Mouse (Mus musculus) embryonic facial prominence, embryonic 10.5 days (tissue): ENCODE data around the gene Fam178b. TPM values are rescaled to one million over a fixed set of nuclear protein-coding genes. Genes with fewer than 3 reads are reported as not detected.

ENCODE experiments used
- DNase-seq: peaks from one replicate; pipeline ENCODE4 v3.0.0-alpha.2; 2017; ENCODE audit warnings: low spot score
- H3K27ac ChIP-seq: fragments of 300-500 bp; sonication (generic); replicated peaks from 2 replicates; pipeline ENCODE4 v1.5.1; 2016; ENCODE audit warnings: mild to moderate bottlenecking
- H3K27me3 ChIP-seq: fragments of 300-500 bp; sonication (generic); replicated peaks from 2 replicates; pipeline ENCODE4 v1.6.1; 2016; ENCODE audit warnings: low read depth, mild to moderate bottlenecking; ENCODE audit not compliant: poor library complexity, severe bottlenecking
- H3K36me3 ChIP-seq: fragments of 300-500 bp; sonication (generic); replicated peaks from 2 replicates; pipeline ENCODE4 v1.6.1; 2016; ENCODE audit warnings: mild to moderate bottlenecking, moderate library complexity
- H3K4me1 ChIP-seq: fragments of 300-500 bp; sonication (generic); 2 replicates; pipeline ENCODE4 v1.6.1; 2016
- H3K4me3 ChIP-seq: fragments of 300-500 bp; sonication (generic); 2 replicates; pipeline ENCODE4 v1.5.1; 2016; ENCODE audit warnings: mild to moderate bottlenecking, moderate library complexity
- H3K9me3 ChIP-seq: fragments of 300-500 bp; sonication (generic); 2 replicates; pipeline ENCODE4 v1.6.1; 2016; ENCODE audit warnings: mild to moderate bottlenecking
- WGBS: fragments of 180-500 bp; shearing (Covaris S2); methylation state at CpG from one replicate; pipeline ENCODE4 v1.1.7; 2016; 5-methylcytosine and 5-hydroxymethylcytosine counted together
- polyA plus RNA-seq: library from polyadenylated mRNA; unstranded; fragments of >200 nt; fragmentation: Nextera tagmentation; extraction: Ambion mirVana; gene quantifications from 2 replicates; pipeline ENCODE4 v1.2.1, GENCODE M21; 2016

The Fam178b gene
- 0.57 and 0.65 TPM in 2 replicates for polyA plus RNA-seq

DNA sequence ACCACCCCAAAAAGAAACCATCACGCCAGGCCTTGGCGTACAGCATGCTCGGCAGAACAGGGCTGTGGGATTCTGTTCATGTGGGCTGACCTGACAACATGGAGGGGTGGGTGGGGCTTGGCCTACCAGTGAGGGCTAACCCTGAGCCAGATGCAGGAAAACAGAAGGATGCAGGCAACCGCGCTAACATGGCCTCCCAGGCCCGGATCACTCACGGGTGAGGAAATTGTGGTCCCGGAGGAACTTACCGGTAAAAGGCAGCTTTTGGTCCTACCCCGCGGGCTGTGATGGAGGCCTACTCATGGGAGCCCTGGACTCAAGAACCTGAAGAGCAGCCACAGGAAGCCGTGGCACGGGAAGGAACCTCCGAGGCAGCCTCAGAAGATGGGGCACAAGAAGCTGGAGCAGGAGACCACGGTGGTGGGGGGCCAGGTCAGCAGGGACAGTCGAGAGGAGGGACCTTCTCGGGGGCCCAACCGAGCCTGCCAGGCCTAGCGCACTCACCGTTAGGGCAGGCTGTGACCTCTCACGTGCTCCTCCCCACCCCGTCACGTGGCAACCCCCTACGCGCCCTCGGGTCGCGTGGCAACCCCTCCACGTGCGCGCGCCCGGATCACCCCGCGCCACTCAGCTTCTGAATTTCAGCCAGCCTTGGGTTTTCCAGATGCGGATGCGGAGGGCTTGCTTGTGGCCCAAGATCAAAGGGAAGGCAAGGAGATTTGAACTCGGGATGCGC lies at the start of gene Fam178b:
Fam178b (minus strand) TSS at position 564 of the 736 bp plus-strand sequence.
- no peaks in the 10 kb centered on the region for H3K36me3 ChIP-seq
- no peak within 1 kb of the TSS for H3K4me3 ChIP-seq
- WGBS: 92% methylated on average over 39 of the region's 39 CpGs
- no peaks in the 10 kb centered on the region for H3K9me3 ChIP-seq
- H3K4me1 ChIP-seq: peaks cover 16% of the 10 kb centered on the region
- no peak for DNase-seq
- no peaks in the 10 kb centered on the region for H3K27me3 ChIP-seq
- H3K27ac ChIP-seq: no peak within 1 kb of the TSS

DNA sequence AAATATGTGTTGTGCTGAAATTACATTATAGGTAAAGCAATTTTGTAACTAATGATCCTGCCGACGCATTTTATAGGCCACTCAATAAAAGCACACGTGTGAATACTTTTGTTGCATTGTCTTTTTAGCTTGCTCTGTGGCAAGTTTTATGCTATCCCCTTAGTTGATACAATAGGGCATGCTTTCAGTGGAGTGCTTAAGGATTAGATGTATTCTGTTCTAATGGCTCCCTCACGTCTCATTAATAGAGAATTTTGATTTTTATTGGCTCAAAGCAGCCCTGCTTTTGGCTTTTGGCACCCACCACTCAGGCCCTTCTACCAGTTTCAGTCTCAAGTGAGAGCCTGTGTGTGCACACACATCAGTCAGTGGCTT lies 41.1 kb upstream of the Fam178b start:
- H3K27me3 ChIP-seq: no peaks in the 10 kb centered on the region
- no peaks in the 10 kb centered on the region for H3K36me3 ChIP-seq
- H3K4me3 ChIP-seq: no peak overlapping the region
- H3K27ac ChIP-seq: 0 out of 2 replicates have a peak overlapping the region, but pooled peaks have one; percentile 15
- H3K9me3 ChIP-seq: no peaks in the 10 kb centered on the region
- 82% methylated on average over 4 of the region's 4 CpGs for WGBS
- peaks cover 14% of the 10 kb centered on the region for H3K4me1 ChIP-seq
- no peak for DNase-seq

DNA sequence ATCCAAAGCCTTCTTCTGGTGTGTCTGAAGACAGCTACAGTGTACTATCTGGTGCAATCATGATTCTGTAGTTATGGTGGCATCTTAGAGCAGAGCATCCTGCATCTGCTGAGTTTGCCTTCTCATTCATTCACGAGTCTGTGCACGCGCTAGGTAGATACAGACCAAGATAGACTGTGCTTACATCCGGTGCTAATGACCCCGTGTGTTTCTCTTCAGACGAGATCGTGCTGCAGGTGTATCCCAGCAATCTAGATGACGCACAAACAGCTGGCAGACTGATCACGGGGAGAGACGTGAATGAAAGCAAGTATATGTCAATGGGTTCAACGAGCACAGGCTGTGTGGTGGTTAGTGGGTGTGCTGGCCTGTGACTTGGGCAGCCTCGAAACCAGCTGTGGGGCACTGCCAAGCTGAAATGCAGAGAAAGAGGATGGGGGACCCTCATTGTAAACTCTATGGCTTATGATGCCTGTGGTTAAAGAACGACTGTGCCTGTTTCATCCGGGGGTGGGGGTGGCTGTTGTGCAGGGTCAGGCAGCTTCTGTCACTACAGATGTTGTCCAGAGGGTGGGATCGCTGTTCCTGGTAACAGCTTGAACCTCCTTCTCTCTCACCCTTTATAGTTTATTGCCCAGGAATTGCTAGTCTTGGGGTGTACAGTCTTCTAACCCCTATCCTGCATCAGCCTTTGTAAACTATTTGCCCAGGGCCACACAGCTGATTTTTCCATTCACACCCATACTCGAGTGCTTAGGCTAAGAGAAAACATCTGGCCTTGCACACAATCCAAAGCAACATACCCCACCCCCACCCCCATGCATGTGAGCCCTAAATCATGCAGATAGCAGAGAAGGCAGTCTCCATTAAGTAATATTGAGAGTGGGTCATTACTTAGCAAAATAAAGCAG lies 40.4 kb upstream of the Fam178b start:
- DNase-seq: peak; percentile 33
- Histone ChIP-seq H3K36me3 (no peaks in the 10 kb centered on the region), H3K27me3 (no peaks in the 10 kb centered on the region), H3K4me3 (no peak overlapping the region), H3K4me1 (peaks cover 14% of the 10 kb centered on the region), H3K27ac (no peak overlapping the region), H3K9me3 (no peaks in the 10 kb centered on the region)
- WGBS: 73% methylated on average over 16 of the region's 16 CpGs

DNA sequence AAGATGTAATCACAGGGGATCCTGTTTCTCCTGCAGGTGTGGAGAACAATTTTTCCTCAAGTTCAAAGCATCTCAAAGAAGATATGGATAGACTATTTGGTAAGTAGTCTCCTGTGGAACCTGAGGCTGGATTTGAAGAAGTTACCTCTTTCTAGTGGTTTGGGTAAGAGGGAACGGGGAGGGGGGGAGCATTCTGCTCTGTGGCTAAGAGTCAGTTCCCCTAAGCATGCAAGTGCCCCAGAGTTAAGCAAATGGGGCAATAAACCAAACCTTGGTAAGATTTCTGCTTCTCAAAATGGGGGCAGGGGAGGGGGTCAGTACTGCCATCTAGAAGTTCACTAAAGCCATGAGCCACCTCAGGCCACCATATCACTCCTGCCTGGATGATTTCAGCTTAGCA lies 35.8 kb upstream of the Fam178b start:
- Histone ChIP-seq H3K27ac (no peak overlapping the region), H3K36me3 (no peaks in the 10 kb centered on the region), H3K27me3 (no peaks in the 10 kb centered on the region), H3K4me1 (peaks cover 9% of the 10 kb centered on the region), H3K4me3 (no peak overlapping the region), H3K9me3 (no peaks in the 10 kb centered on the region)
- whole genome bisulfite sequencing: 92% methylated on average over 1 of the region's 1 CpGs
- DNase-seq: no peak

DNA sequence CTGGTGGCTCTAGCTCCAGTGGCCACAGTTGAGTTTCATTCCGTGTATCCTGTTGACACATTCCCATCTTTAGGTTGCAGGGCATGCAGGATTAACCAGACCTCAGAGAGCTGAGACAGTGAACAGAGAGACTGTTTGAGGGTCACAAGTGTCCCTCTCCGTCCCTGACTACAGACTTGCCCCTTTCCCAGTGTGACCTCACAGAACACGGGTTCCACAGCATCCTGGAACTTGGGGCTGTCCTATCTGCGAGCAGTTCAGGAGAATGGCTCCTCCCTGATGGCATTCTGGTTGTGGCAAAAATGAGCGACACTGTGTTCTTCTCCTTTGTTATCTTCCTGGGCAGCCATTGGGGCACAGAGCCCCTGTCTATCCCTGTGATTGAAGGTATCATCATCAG lies 31.3 kb upstream of the Fam178b start, which contains the start of gene Actr1b:
Actr1b (minus strand) TSS at position 112 of the 400 bp plus-strand sequence.
- no peak for DNase-seq
- no peak within 1 kb of the TSS for H3K4me3 ChIP-seq
- no peaks in the 10 kb centered on the region; the same call in 1 of the 2 replicates for H3K4me1 ChIP-seq
- no peaks in the 10 kb centered on the region for H3K36me3 ChIP-seq
- no peak within 1 kb of the TSS for H3K27ac ChIP-seq
- H3K27me3 ChIP-seq: no peaks in the 10 kb centered on the region
- no peaks in the 10 kb centered on the region for H3K9me3 ChIP-seq
- 82% methylated on average over 5 of the region's 5 CpGs for WGBS

DNA sequence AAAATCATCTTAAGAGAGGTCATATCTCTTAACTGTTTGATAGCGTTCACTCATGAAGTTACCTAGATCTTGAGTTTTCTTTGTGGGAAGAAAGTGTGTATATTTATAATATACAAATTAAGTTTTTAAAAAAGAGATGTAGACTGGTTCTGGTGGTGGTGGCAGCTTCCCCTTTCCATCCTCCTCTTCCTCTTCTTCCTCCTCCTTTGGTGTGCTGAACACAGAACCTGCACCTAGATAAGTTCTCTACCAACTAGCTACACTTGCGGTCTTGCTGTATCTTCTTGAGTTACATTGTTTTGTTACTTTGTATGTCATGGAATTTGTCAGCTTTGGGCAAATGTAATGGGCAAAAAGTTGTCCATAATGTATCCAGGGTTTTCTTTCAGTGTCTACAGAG lies 28.1 kb upstream of the Fam178b start:
- Histone ChIP-seq H3K36me3 (peaks cover 20% of the 10 kb centered on the region), H3K9me3 (no peaks in the 10 kb centered on the region), H3K4me3 (no peak overlapping the region), H3K27me3 (no peaks in the 10 kb centered on the region), H3K4me1 (peaks cover 17% of the 10 kb centered on the region), H3K27ac (no peak overlapping the region)
- DNase-seq: no peak
- 97% methylated on average over 2 of the region's 2 CpGs for WGBS

DNA sequence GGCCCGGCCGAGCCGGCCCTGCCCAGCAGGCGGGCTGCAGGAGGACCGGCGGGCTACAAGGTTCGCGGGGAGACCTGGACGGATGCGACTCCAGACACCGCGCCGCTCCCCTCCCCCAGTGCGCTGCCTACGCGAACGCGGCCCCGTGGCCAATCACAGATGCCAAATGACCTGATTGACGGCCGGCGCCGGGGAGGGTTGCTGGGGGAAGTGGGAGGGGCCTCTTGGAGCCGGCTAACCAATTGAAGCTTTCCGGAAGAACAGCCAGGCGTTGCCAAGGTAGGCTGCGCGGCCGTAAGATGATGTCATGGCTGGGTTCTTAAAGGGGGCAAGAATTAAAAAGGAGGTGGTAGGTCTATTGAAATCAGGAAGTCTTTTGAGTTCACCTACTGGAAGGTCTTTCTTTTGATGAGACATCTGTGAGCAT lies 26.9 kb upstream of the Fam178b start, which contains the start of gene 4933424G06Rik:
4933424G06Rik (plus strand) TSS at position 296 of the 427 bp plus-strand sequence.
- Histone ChIP-seq H3K9me3 (no peaks in the 10 kb centered on the region), H3K27ac (peak within 1 kb of the TSS; percentile 94), H3K4me3 (peak within 1 kb of the TSS; percentile 88), H3K27me3 (no peaks in the 10 kb centered on the region), H3K4me1 (peaks cover 17% of the 10 kb centered on the region), H3K36me3 (peaks cover 33% of the 10 kb centered on the region)
- 0% methylated on average over 29 of the region's 29 CpGs for WGBS
- DNase-seq: peak; percentile 99

DNA sequence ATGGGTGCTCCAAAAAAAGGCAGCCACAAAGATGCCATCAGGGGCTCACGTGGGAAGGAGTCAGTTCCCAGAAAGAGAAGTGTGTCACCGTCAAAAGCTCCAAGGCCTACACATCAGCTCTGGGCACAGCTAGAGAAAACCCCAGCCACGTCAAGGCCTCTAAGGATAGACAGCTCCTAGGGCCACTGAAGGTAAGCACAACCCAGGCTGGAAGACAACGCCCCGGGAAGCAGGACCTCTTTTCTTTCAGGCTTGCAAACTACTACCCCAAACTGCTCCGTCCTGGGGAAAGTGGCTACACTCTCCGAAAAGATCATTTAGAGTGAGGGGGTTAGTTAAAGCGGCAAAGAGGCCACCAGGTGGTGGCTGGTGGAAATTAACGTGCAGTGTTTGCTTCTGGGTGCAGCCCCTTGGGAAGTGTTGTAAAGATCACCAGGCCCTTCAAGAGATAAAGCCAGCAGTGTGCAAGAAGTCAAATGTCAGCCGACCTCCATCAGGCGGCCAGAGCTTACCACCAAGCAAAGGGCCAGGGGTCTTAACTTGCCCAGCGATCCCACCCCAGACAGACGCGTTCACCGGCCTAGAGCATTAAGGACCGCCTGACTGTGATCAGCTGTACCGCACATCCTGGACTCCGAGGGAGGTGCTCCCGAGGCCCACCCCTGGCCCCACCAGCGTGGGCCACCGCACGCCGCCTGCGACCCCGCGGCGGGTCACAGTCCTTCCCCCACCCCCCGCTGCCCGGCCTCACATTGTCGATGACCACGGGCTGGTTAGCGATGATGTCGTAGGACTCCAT lies 26.3 kb upstream of the Fam178b start:
- H3K4me3 ChIP-seq: peak overlapping the region; percentile 88
- H3K9me3 ChIP-seq: no peaks in the 10 kb centered on the region
- H3K4me1 ChIP-seq: peaks cover 17% of the 10 kb centered on the region
- H3K36me3 ChIP-seq: peaks cover 39% of the 10 kb centered on the region
- H3K27ac ChIP-seq: peak overlapping the region; percentile 94
- DNase-seq: no peak
- WGBS: 1% methylated on average over 33 of the region's 33 CpGs
- no peaks in the 10 kb centered on the region for H3K27me3 ChIP-seq

DNA sequence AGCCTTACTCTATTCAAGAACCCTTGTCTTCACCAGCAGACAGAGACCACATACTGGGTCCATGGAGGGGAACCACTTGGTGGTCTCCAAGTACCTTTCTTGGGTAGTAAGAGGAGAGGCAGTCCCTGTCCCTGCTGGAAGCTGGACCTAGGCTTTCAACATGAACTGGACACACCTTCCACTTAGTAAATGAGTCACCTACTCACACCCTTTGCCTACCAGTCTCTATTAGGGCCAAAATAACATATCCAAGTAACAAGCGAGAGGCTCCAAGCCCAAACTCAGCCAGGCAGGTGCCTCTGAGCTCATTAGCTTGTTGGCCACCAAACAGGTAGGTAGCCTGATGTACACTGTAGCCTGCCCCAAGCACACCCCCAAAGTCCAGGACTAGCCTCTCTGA lies 25.6 kb upstream of the Fam178b start:
- H3K4me1 ChIP-seq: peaks cover 17% of the 10 kb centered on the region
- peak overlapping the region; percentile 94 for H3K27ac ChIP-seq

DNA sequence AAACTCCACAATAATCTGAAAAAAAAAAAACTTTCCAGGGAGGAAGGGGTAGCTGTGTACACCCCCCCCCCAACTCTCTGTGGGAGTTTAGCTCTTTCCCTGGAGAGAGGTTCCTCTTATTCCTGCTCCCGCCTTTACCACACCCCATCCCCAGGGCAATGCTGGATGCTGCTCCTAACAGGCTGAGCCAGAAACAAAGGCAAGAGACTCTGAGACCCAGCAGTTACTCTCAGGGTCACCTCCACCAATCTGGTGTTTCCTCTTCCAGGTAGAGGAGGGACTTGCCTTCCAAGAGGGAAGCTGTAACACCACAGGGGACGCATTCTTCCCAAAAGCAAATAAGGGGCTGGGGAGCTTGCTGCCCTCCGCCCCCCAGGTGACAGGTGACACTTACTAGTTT lies 24.8 kb upstream of the Fam178b start:
- H3K27me3 ChIP-seq: no peaks in the 10 kb centered on the region
- peak overlapping the region; percentile 88; the same call in 1 of the 2 replicates for H3K4me3 ChIP-seq
- H3K36me3 ChIP-seq: peaks cover 54% of the 10 kb centered on the region
- H3K27ac ChIP-seq: no peak overlapping the region
- DNase-seq: no peak
- H3K9me3 ChIP-seq: no peaks in the 10 kb centered on the region
- 74% methylated on average over 3 of the region's 3 CpGs for WGBS
- H3K4me1 ChIP-seq: peaks cover 17% of the 10 kb centered on the region

More for the DNA sequence above, 25.6 kb upstream of the Fam178b start:
- WGBS: 80% methylated on average over 1 of the region's 1 CpGs
- no peak for DNase-seq
- Histone ChIP-seq H3K36me3 (peaks cover 45% of the 10 kb centered on the region), H3K4me3 (peak overlapping the region; percentile 88), H3K27me3 (no peaks in the 10 kb centered on the region), H3K9me3 (no peaks in the 10 kb centered on the region)

DNA sequence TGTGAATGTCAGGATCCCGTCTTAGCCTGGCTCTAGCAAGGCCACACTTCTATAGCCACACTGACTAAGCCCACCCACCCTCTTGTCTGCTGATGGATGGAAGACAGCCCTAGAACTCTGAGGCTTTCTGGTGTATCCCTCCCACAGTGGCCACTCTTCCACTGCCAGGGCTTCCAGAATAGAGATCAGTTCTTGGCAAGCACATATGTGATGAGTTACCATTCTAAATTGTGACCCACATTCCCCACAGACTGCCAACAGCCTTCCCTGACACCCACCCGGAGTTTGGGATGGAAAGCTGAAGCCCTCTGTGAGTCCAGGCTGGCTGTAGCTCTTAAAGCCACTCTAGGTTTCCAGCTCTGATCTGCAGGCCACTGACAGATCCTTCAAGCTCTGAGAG lies 24.2 kb upstream of the Fam178b start:
- peaks cover 60% of the 10 kb centered on the region for H3K36me3 ChIP-seq
- no peak overlapping the region for H3K27ac ChIP-seq
- WGBS: 78% methylated on average over 2 of the region's 2 CpGs

DNA sequence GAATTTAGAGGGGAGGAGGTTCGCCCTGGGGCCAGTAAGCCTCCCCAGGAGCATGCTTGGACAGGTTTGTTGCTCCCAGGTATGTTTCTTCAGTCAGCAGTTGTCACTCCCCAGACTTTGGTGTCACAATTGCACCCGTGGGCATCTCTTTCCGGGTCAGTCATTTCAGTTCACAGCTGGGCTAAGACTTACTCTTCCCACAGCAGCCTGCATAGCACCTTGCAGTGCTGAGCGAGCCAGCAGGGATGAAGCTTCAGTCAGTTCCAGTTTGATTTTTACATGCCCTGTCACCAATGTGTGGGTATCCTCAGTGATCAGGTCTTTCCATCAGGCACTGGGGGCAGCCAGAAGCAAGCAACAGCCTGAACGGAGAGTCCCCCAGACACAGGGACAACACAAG lies 14.0 kb upstream of the Fam178b start:
- Histone ChIP-seq H3K27me3 (no peaks in the 10 kb centered on the region), H3K4me3 (no peak overlapping the region), H3K9me3 (no peaks in the 10 kb centered on the region), H3K36me3 (peaks cover 68% of the 10 kb centered on the region), H3K4me1 (peaks cover 7% of the 10 kb centered on the region), H3K27ac (no peak overlapping the region)
- no peak for DNase-seq
- 68% methylated on average over 5 of the region's 5 CpGs for WGBS

More for the DNA sequence above, 24.2 kb upstream of the Fam178b start:
- DNase-seq: no peak
- H3K4me1 ChIP-seq: peaks cover 17% of the 10 kb centered on the region
- no peak overlapping the region for H3K4me3 ChIP-seq
- H3K27me3 ChIP-seq: no peaks in the 10 kb centered on the region
- H3K9me3 ChIP-seq: no peaks in the 10 kb centered on the region
